Mouse (Mus musculus) lung, embryonic 15.5 days (tissue): Measurements from ENCODE around the gene Umps. TPM values are rescaled to one million over a fixed set of nuclear protein-coding genes. Genes with fewer than 3 reads are reported as not detected.

Experiments
- ATAC-seq: fragments of 200-750 bp; cut with Nextera tagmentation; 2 replicates; pipeline ENCODE4 v1.8.0; 2017; ENCODE audit warnings: moderate number of reproducible peaks, borderline replicate concordance; ENCODE audit not compliant: low FRiP score, low TSS enrichment; ENCODE audit errors: extremely low read depth
- H3K27ac ChIP-seq: fragments of 300-500 bp; sonication (generic); 2 replicates; pipeline ENCODE4 v1.5.1; 2015; ENCODE audit warnings: moderate library complexity, mild to moderate bottlenecking, inconsistent platforms
- H3K27me3 ChIP-seq: fragments of 300-500 bp; sonication (generic); 2 replicates; pipeline ENCODE4 v1.6.1; 2015; ENCODE audit warnings: inconsistent platforms
- H3K36me3 ChIP-seq: fragments of 300-500 bp; sonication (generic); 2 replicates; pipeline ENCODE4 v1.6.1; 2015; ENCODE audit warnings: inconsistent platforms
- H3K4me1 ChIP-seq: fragments of 300-500 bp; sonication (generic); 2 replicates; pipeline ENCODE4 v1.6.1; 2015; ENCODE audit warnings: inconsistent platforms
- H3K4me2 ChIP-seq: fragments of 300-500 bp; sonication (generic); 2 replicates; pipeline ENCODE4 v1.6.1; 2015; ENCODE audit warnings: inconsistent platforms, mild to moderate bottlenecking, moderate library complexity
- H3K4me3 ChIP-seq: fragments of 300-500 bp; sonication (generic); 2 replicates; pipeline ENCODE4 v1.5.1; 2015; ENCODE audit warnings: mild to moderate bottlenecking, inconsistent platforms
- H3K9ac ChIP-seq: fragments of 300-500 bp; sonication (generic); 2 replicates; pipeline ENCODE4 v1.6.1; 2015; ENCODE audit warnings: inconsistent platforms
- H3K9me3 ChIP-seq: fragments of 300-500 bp; sonication (generic); 2 replicates; pipeline ENCODE4 v1.6.1; 2016; ENCODE audit warnings: inconsistent platforms
- WGBS: fragments of 180-500 bp; shearing (Covaris S2); methylation state at CpG from one replicate; pipeline ENCODE4 v1.1.7; 2015; 5-methylcytosine and 5-hydroxymethylcytosine counted together
- polyA plus RNA-seq: library from polyadenylated mRNA; unstranded; fragments of >200 nt; fragmentation: Nextera tagmentation; extraction: Ambion mirVana; gene quantifications from 2 replicates; pipeline ENCODE4 v1.2.1, GENCODE M21; 2015

Gene Umps
- polyA plus RNA-seq, 1 experiment from 2014 or later = 56.0 TPM

- WGBS = 56% methylated on average over 6 of the region's 6 CpGs
- Histone ChIP-seq H3K27me3 (no peaks in the 10 kb centered on the region), H3K9me3 (no peaks in the 10 kb centered on the region), H3K4me3 (no peak overlapping the region), H3K4me1 (peaks cover 29% of the 10 kb centered on the region), H3K36me3 (no peaks in the 10 kb centered on the region), H3K27ac (no peak overlapping the region), H3K9ac (no peak overlapping the region), H3K4me2 (no peak overlapping the region)
- ATAC-seq = no peak
Measured at GRCm38 (mm10) chr16:33927263-33927824, 39.5 kb downstream of the Umps start.

DNA sequence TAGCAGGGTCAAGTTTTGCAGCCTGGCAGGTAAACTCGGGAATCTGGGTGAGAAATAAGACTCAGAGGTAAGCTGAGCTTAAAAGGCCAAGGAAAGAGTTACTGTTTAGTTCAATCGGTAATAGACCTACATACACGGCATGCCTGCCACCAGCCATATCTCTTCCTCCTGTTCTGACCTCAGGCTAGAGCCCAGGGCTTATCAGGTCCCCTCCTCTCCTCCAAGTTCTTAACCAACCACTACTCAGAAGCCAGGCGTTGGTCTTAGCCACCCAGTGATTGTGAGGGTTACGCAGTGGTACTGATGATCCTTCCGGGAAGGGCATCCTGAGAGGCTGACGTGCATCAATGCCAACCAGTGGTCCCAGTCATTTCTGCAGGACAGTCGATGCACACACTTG is 43.1 kb downstream of the Umps start:
- Histone ChIP-seq H3K4me3 (no peak overlapping the region), H3K36me3 (peaks cover 8% of the 10 kb centered on the region; the same call in 1 of the 2 replicates), H3K4me2 (no peak overlapping the region), H3K27ac (no peak overlapping the region), H3K9ac (no peak overlapping the region), H3K9me3 (no peaks in the 10 kb centered on the region), H3K27me3 (no peaks in the 10 kb centered on the region), H3K4me1 (peaks cover 35% of the 10 kb centered on the region)
- ATAC-seq = no peak
- 84% methylated on average over 8 of the region's 8 CpGs for WGBS

DNA sequence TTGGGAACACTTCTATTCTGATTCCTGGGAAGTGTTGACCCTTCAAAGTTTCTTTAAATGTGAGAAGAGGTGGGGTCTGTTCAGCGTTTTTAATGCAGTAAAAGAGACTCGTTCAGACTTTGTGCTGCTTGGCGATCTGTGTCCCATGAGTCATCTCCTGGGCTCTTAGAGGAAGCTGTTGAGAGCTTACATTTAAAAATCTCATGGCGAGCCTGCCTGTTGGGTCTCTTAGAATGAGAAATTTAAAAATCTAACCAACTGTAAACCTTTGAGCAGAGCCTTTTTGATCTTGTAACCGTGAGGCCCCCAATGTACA is 43.9 kb downstream of the Umps start:
- Histone ChIP-seq H3K9me3 (no peaks in the 10 kb centered on the region), H3K4me3 (no peak overlapping the region), H3K27ac (0 out of 2 replicates have a peak overlapping the region, but pooled peaks have one; percentile 5), H3K9ac (no peak overlapping the region), H3K4me1 (peaks cover 35% of the 10 kb centered on the region), H3K4me2 (no peak overlapping the region), H3K27me3 (no peaks in the 10 kb centered on the region), H3K36me3 (peaks cover 8% of the 10 kb centered on the region; the same call in 1 of the 2 replicates)
- ATAC-seq = no peak
- WGBS = 55% methylated on average over 5 of the region's 5 CpGs

DNA sequence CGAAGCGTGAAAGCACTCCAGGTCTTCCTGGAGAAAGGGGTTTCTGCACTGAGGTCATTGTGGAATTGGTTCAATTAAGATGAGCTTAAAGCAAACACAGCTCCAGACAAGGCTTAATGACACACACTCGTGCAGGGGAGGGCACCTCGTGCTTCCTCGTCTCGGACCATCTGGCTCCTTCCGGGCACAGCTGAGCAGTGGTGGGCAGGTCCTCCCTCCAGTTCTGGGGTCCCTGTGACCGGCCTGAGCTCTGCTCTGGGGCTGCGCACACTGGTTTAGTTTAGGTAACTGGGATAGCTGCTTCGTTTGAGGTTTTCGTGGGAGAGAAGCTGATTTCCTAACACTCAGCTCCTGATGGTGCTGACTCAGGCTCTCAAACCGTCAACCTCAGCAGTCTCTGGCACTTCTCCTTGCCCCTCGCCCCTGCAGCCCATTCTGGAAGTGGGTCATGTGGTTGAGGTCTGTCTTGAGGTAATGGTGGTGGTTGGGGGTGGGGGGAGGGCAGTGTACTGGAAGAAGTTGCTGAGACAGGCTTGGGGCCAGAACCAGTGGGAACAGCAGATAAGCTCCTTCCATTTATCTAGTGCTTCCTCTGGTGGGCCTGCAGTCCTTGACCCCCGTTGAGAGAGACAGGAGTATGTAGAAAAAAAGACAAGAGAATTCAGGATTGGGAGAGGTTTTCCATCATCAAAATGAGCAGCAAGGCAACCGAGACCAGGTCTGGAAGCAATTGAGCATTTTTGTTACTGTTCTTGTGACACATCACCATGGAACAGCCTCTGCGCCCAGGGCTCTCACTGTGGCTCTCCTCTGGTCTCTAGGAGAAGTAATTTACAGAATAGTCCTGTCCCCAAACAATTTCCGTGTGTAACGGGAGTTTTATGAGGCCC is 44.5 kb downstream of the Umps start:
- Histone ChIP-seq H3K4me1 (peaks cover 35% of the 10 kb centered on the region), H3K9me3 (no peaks in the 10 kb centered on the region), H3K27ac (peak overlapping the region; percentile 57), H3K9ac (no peak overlapping the region), H3K4me3 (no peak overlapping the region), H3K36me3 (peaks cover 8% of the 10 kb centered on the region; the same call in 1 of the 2 replicates), H3K27me3 (no peaks in the 10 kb centered on the region), H3K4me2 (no peak overlapping the region)
- 36% methylated on average over 18 of the region's 18 CpGs for WGBS
- ATAC-seq = 0 out of 2 replicates have a peak, but pooled peaks have one; percentile 13

DNA sequence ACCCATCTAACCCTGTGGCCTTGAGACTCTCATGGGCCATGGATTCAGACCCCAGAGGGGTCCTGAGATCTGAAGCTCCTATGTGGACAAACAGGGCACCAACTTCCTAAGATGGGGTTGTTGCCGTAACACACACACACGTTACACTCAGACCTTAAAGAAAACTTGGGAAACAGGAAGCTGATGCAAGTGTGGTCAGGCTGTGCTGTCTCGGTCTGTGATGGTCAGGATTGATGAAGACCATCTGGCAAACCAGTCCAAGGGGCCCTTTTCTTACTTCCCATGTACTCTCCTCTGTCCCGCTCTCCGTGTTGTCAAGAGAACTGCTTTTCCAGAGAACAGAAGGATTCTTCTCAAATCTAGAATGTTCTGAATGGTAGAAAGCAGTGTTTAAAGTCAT is 45.3 kb downstream of the Umps start:
- H3K36me3 ChIP-seq = peaks cover 8% of the 10 kb centered on the region; the same call in 1 of the 2 replicates
- WGBS = 41% methylated on average over 5 of the region's 5 CpGs
- no peak overlapping the region for H3K9ac ChIP-seq
- H3K27me3 ChIP-seq = no peaks in the 10 kb centered on the region
- peaks cover 43% of the 10 kb centered on the region for H3K4me1 ChIP-seq
- no peaks in the 10 kb centered on the region for H3K9me3 ChIP-seq
- H3K4me3 ChIP-seq = no peak overlapping the region
- ATAC-seq = no peak
- peak overlapping the region; percentile 57 for H3K27ac ChIP-seq
- H3K4me2 ChIP-seq = no peak overlapping the region

DNA sequence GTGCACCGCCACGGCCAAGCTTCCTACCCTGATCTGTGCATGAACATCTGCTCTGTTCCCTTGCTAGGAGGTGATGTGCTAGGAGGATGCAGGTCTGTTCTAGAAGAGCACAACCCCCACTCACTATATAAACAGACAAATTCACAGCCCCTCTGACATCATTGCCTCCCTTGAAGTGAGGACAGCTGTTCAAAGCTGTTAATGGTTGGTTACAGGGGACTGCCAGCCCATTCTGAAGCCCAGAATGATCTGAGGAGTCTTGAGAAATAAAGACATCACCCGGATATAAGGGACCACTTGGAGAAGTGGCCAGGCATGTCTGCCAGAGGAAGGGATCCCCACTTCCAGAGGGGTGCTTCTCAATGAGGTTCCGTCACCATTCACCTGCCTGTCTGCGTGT is 48.9 kb downstream of the Umps start:
- Histone ChIP-seq H3K27ac (peak overlapping the region; percentile 78), H3K4me2 (no peak overlapping the region), H3K9ac (no peak overlapping the region), H3K36me3 (peaks cover 8% of the 10 kb centered on the region; the same call in 1 of the 2 replicates), H3K4me1 (peaks cover 54% of the 10 kb centered on the region), H3K9me3 (no peaks in the 10 kb centered on the region), H3K27me3 (no peaks in the 10 kb centered on the region), H3K4me3 (no peak overlapping the region)
- 66% methylated on average over 5 of the region's 5 CpGs for WGBS
- ATAC-seq = no peak

DNA sequence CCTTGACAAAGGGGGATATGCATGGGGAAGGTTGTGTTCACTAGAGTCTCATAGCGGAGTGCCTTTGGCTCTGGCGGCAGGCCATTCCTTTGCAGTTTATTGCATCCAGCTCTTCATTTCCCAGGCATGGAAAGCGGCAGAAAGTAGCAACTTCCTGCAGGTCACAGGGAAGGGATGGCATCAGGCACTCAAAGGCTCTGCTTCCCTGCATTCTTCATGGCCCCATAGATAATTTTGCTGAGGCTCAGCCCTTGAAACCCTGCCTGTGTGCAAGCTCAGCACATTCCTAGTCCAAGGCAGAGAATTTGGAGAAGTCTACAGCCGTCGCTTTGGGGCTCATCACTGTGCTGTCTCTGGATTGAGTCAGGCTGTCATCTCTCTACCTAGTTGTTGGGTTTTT is 49.4 kb downstream of the Umps start:
- peak overlapping the region; percentile 23; the same call in 1 of the 2 replicates for H3K4me2 ChIP-seq
- H3K9ac ChIP-seq = no peak overlapping the region
- H3K36me3 ChIP-seq = peaks cover 8% of the 10 kb centered on the region; the same call in 1 of the 2 replicates
- H3K27me3 ChIP-seq = no peaks in the 10 kb centered on the region
- H3K4me3 ChIP-seq = no peak overlapping the region
- no peaks in the 10 kb centered on the region for H3K9me3 ChIP-seq
- H3K27ac ChIP-seq = peak overlapping the region; percentile 78
- ATAC-seq = 0 out of 2 replicates have a peak, but pooled peaks have one; percentile 60
- WGBS = 35% methylated on average over 5 of the region's 5 CpGs
- H3K4me1 ChIP-seq = peaks cover 49% of the 10 kb centered on the region

GRCm38 (mm10) chr16:33916473-33917251 is 50.2 kb downstream of the Umps start:
- Histone ChIP-seq H3K4me3 (no peak overlapping the region), H3K4me1 (peaks cover 41% of the 10 kb centered on the region), H3K4me2 (peak overlapping the region; percentile 23; the same call in 1 of the 2 replicates), H3K9ac (no peak overlapping the region), H3K9me3 (no peaks in the 10 kb centered on the region), H3K36me3 (peaks cover 8% of the 10 kb centered on the region; the same call in 1 of the 2 replicates), H3K27me3 (no peaks in the 10 kb centered on the region), H3K27ac (peak overlapping the region; percentile 78)
- peak; percentile 72 for ATAC-seq
- 33% methylated on average over 12 of the region's 12 CpGs for WGBS

DNA sequence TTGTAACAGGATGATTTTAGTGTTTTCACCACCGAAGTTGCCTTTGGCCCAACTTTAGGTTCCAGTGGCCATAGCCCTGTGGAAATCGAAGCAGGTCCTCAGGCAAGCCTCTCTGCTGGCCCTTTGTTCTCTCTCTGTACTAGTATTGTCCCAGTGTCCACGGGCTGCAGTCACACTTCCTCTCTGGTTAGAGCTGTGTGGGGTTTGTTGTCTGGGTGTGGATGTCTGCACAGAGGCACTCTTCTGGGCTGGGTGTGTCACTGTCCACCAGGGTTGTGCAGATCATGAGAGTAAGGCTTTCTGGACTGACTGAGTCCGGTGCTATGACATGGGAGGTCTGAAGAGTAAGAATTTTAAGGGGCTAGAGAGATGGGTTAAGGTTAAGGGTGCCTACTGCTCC is 51.8 kb downstream of the Umps start:
- Histone ChIP-seq H3K27me3 (no peaks in the 10 kb centered on the region), H3K4me2 (no peak overlapping the region), H3K9ac (no peak overlapping the region), H3K4me3 (no peak overlapping the region), H3K9me3 (no peaks in the 10 kb centered on the region), H3K27ac (no peak overlapping the region), H3K36me3 (peaks cover 3% of the 10 kb centered on the region; the same call in 1 of the 2 replicates), H3K4me1 (peaks cover 33% of the 10 kb centered on the region)
- WGBS = 75% methylated on average over 4 of the region's 4 CpGs
- no peak for ATAC-seq

DNA sequence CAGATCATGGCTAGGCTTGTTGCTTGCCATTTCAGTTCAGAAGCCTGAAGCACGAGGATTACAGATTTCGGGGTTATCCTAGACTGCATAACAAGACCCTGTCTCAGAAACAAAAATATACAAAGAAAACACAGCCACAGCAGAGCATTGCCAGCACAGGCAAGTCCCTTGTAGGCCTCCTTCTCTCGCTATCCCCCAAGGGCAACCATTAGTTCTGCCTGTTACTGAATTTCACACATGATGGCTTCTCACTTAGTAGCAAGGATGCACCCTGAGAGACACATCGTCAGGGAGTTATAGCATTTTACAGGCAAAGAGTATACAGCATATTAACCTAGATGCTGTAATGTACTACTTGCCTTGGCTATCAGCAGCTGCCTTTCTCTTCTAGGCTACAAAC is 58.6 kb downstream of the Umps start:
- no peak overlapping the region for H3K4me2 ChIP-seq
- H3K4me3 ChIP-seq = no peak overlapping the region
- WGBS = 80% methylated on average over 4 of the region's 4 CpGs
- no peaks in the 10 kb centered on the region; the same call in 1 of the 2 replicates for H3K36me3 ChIP-seq
- H3K27ac ChIP-seq = no peak overlapping the region
- ATAC-seq = no peak
- no peak overlapping the region for H3K9ac ChIP-seq
- no peaks in the 10 kb centered on the region for H3K9me3 ChIP-seq
- no peaks in the 10 kb centered on the region for H3K27me3 ChIP-seq
- peaks cover 17% of the 10 kb centered on the region for H3K4me1 ChIP-seq
